Mouse (Mus musculus) common myeloid progenitor, adult 5-6 weeks (primary cell): Measurements from ENCODE around the gene Aspg. TPM values are rescaled to one million over a fixed set of nuclear protein-coding genes. Genes with fewer than 3 reads are reported as not detected.

Source experiments
- total RNA-seq: library from RNA; stranded (forward); fragments of 200-1000, 187-1606 nt; gene quantifications from 2 replicates; pipeline ENCODE4 v1.2.3, GENCODE M21; 2017

Aspg gene
- total RNA-seq, 1 experiment from 2014 or later = not detected

Other genes starting within 250 kb of the Aspg start
- gene Ppp1r13b, start 198.6 kb upstream of the Aspg start, total RNA-seq = 12.7 and 18.3 TPM in 2 replicates
- 466 and 542 TPM in 2 replicates for gene Atp5mpl, start 139.7 kb upstream of the Aspg start, total RNA-seq
- 0.09 TPM in 1 of 2 replicates, not detected in the other for gene Tdrd9, start 135.1 kb upstream of the Aspg start, total RNA-seq
- not detected in 2 replicates for gene Rd3l, start 125.4 kb upstream of the Aspg start, total RNA-seq
- gene Kif26a, start 39.5 kb downstream of the Aspg start, total RNA-seq = not detected in 2 replicates